Mouse (Mus musculus): ENCODE data around the gene Sh2d2a. TPM values are rescaled to one million over a fixed set of nuclear protein-coding genes. Genes with fewer than 3 reads are reported as not detected.
"Not testable (repeated sequence)": the region's sequence is repeated elsewhere in the genome, so short reads cannot be mapped to it uniquely, and the experiment has no call there.

The Sh2d2a gene
- 0.37 and 3.8 TPM in 2 replicates for polyA plus RNA-seq (2015; fragmentation: Nextera tagmentation; extraction: Ambion mirVana)

DNA sequence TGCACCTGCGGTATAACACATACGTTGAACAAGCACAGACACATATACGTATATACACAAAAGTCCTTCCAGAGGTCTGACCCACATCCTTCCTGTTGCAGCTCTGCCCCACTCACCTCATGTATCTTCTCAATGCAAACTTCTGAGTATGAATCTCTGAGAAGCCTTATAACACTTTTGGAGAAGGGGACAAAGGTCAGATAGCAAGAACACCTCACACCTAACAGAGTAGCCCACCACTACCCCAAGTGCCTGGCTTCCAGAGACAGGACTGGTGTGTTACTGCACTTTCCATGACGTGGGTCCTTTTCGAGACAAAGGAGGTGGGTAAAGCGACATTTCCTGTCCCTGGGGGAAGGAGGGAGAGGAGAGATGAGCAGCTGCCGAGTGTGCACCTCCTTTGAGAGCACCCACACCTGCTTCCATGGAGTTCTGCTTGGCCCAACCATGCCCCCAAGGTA, at the start of gene Sh2d2a:
Sh2d2a (plus strand) TSS at position 106 of the 461 bp plus-strand sequence.
- Histone ChIP-seq H3K4me1 (replicated peaks) (peaks cover 3% of the 10 kb centered on the region), H3K27ac (no peak within 1 kb of the TSS), H3K4me2 (no peak within 1 kb of the TSS), H3K9me3 (replicated peaks) (no peaks in the 10 kb centered on the region), H3K36me3 (no peaks in the 10 kb centered on the region), H3K4me3 (no peak within 1 kb of the TSS), H3K27me3 (no peaks in the 10 kb centered on the region; the same call in 1 of the 2 replicates), H3K9ac (no peak within 1 kb of the TSS)
- ATAC-seq (replicated peaks; ENCODE audit: insufficient number of reproducible peaks, insufficient read depth, low FRiP score, low read depth), result no peak
- WGBS, result 69% methylated on average over 7 of the region's 7 CpGs

DNA sequence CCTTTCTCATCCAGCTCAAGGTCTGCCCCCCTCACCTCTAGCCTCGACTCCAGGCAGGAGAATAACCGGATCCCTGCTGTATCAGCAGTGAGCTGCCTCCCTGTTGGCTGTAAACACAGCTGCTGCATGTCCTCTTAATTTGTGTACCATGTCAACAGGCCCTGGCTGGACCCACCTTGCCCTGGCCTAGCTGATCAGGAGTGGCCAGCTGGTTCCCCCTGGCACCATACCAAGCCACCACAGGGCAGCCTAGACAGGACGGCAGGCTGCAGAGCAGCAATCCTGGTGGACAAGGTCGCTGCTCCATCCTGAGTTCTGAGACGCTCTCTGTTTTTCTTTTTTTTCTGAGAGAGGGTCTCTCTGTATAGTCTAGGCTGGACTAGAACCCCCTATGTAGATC, 44.9 kb upstream of the Sh2d2a start:
- H3K4me2 ChIP-seq, result no peak overlapping the region
- H3K27ac ChIP-seq, result no peak overlapping the region
- peaks cover 11% of the 10 kb centered on the region for H3K4me1 ChIP-seq (replicated peaks)
- WGBS, result 53% methylated on average over 5 of the region's 5 CpGs
- H3K9me3 ChIP-seq (replicated peaks), result no peaks in the 10 kb centered on the region
- no peak for ATAC-seq (replicated peaks; ENCODE audit: insufficient number of reproducible peaks, insufficient read depth, low FRiP score, low read depth)
- H3K4me3 ChIP-seq, result no peak overlapping the region
- H3K27me3 ChIP-seq, result peaks cover 98% of the 10 kb centered on the region
- no peak overlapping the region for H3K9ac ChIP-seq
- H3K36me3 ChIP-seq, result no peaks in the 10 kb centered on the region

DNA sequence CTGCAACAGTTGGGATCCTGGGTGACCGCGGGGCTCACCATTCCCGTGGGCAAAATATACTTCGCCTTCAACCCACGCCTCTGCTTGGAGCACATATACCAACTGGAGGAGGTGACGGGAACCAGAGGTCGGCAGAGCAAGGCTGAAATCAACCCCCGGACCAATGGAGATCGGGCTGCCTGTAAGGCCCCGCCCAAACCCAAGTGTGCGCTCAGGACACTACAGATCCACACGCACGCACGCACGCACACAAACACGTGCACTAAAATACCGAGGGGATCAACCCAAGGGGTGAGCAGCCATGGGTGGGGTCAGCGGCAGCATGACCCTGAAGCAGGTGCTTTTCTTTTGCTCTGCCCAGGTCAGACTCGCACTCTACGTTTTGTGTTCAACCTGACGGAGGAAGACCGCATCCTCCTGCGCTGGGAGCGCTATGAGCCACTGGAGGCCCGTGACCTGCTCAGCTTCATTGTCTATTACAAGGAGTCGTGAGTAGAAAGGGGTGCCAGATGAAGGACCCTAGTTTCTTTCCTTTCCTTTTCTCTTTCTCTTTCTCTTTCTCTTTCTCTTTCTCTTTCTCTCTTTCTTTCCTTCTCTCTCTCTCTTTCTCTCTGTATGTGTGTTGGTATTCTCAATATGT, 42.4 kb upstream of the Sh2d2a start:
- Histone ChIP-seq H3K4me2 (peak overlapping the region; percentile 63), H3K9me3 (replicated peaks) (no peaks in the 10 kb centered on the region), H3K4me3 (peak overlapping the region; percentile 36), H3K27me3 (peaks cover 94% of the 10 kb centered on the region), H3K36me3 (no peaks in the 10 kb centered on the region), H3K4me1 (replicated peaks) (peaks cover 9% of the 10 kb centered on the region), H3K9ac (no peak overlapping the region), H3K27ac (no peak overlapping the region)
- ATAC-seq (replicated peaks; ENCODE audit: insufficient number of reproducible peaks, insufficient read depth, low FRiP score, low read depth), result no peak; the same call in 1 of the 2 replicates
- 6% methylated on average over 26 of the region's 26 CpGs for whole genome bisulfite sequencing

DNA sequence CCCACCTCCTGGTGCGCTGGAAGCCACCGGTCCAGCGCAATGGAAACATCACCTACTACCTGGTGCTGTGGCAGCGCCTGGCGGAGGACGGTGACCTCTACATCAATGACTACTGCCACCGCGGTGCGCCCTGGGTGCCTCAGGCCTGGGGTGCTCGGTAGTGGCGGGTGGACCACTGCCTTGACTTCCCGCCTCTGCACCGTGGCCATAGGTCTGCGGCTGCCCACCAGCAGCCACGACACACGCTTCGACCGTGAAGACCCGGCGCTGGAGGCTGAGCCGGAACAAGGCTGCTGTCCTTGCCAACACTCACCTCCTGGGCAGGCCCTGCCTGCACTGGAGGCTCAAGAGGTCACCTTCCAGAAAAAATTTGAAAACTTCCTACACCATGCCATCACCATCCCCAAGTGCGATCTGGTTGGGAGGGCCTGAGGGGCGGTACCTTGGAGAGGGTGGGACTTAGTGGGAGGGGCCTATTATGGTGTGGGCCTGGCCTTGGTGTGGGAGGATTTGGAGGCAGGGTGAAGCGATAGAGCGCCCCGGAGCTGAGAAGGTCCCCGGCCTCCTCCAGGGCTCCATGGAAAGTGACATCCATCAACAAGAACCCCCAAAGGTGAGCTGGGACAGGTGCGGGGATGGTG, 37.1 kb upstream of the Sh2d2a start:
- H3K36me3 ChIP-seq, result no peaks in the 10 kb centered on the region

DNA sequence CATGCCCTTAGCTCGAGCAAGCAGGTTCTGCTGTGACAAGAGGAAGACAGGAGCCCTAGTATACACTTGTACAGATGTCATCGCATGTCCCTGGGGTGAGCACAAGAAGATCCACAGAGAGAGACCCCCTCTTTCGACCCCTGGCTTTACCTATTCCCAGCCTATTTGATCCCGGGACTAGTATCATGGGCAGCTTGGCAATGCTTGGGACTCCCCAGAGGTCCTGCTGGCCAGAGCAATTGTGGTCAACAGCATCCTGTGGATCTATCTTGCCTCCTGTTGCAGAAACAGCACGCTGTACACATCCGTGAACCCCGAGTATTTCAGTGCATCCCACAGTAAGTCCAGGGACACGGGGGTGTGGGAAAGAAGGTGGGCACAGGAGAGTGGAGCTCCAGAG, 35.3 kb upstream of the Sh2d2a start:
- H3K9me3 ChIP-seq (replicated peaks), result no peaks in the 10 kb centered on the region
- no peak overlapping the region for H3K9ac ChIP-seq
- ATAC-seq (replicated peaks; ENCODE audit: insufficient number of reproducible peaks, insufficient read depth, low FRiP score, low read depth), result no peak
- peaks cover 12% of the 10 kb centered on the region for H3K4me1 ChIP-seq (replicated peaks)
- H3K36me3 ChIP-seq, result no peaks in the 10 kb centered on the region
- no peak overlapping the region for H3K27ac ChIP-seq
- peaks cover 90% of the 10 kb centered on the region for H3K27me3 ChIP-seq
- H3K4me2 ChIP-seq, result no peak overlapping the region
- 75% methylated on average over 8 of the region's 8 CpGs for WGBS
- no peak overlapping the region for H3K4me3 ChIP-seq

More for the DNA sequence above, 37.1 kb upstream of the Sh2d2a start:
- H3K27ac ChIP-seq, result no peak overlapping the region
- no peak overlapping the region for H3K9ac ChIP-seq
- WGBS, result 6% methylated on average over 28 of the region's 28 CpGs
- H3K4me2 ChIP-seq, result peak overlapping the region; percentile 35
- ATAC-seq (replicated peaks; ENCODE audit: insufficient number of reproducible peaks, insufficient read depth, low FRiP score, low read depth), result peak; percentile 47; the same call in 1 of the 2 replicates
- H3K9me3 ChIP-seq (replicated peaks), result no peaks in the 10 kb centered on the region
- no peak overlapping the region for H3K4me3 ChIP-seq
- peaks cover 89% of the 10 kb centered on the region for H3K27me3 ChIP-seq
- peaks cover 9% of the 10 kb centered on the region for H3K4me1 ChIP-seq (replicated peaks)

DNA sequence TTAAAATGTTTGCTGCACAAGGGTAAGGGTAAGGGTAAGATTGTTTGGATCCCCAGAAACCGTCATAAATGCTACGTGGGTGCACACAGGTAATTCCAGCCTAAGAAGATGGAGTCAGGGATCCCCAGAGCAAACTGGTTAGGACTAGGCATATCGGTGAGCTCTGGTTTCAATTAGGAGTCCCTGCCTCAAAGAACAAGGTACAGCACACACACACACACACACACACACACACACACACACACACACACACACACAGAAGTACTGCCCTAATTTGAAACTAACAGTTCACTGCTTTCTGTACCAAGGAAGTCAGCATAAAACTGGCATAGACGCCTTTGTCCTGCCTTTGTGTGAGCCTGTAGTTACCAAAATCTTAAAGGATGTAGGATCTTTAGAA, 34.1 kb upstream of the Sh2d2a start:
- no peak overlapping the region for H3K27ac ChIP-seq
- H3K4me1 ChIP-seq (replicated peaks), result peaks cover 15% of the 10 kb centered on the region
- 76% methylated on average over 4 of the region's 4 CpGs for WGBS

DNA sequence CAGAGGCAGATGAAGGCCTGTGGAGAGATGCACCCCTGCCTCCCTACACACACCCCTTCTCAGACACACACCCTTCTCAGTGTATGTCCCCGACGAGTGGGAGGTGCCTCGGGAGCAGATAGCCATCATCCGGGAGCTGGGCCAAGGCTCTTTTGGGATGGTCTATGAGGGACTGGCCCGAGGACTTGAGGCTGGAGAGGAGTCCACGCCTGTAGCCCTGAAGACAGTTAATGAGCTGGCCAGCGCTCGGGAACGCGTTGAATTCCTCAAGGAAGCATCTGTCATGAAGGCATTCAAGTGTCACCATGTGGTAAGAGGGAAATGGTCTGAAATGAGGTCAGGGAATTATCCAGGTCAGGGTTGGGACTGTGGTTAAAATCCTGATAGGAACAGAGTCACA, 33.7 kb upstream of the Sh2d2a start:
- no peak for ATAC-seq (replicated peaks; ENCODE audit: insufficient number of reproducible peaks, insufficient read depth, low FRiP score, low read depth)
- Histone ChIP-seq H3K36me3 (no peaks in the 10 kb centered on the region), H3K4me2 (no peak overlapping the region), H3K27me3 (peaks cover 90% of the 10 kb centered on the region), H3K4me3 (no peak overlapping the region), H3K4me1 (replicated peaks) (peaks cover 15% of the 10 kb centered on the region), H3K9me3 (replicated peaks) (no peaks in the 10 kb centered on the region), H3K27ac (no peak overlapping the region), H3K9ac (no peak overlapping the region)
- WGBS, result 39% methylated on average over 10 of the region's 10 CpGs

More for the DNA sequence above, 34.1 kb upstream of the Sh2d2a start:
- Histone ChIP-seq H3K9me3 (replicated peaks) (no peaks in the 10 kb centered on the region), H3K36me3 (no peaks in the 10 kb centered on the region), H3K4me3 (no peak overlapping the region), H3K27me3 (peaks cover 89% of the 10 kb centered on the region), H3K9ac (no peak overlapping the region), H3K4me2 (no peak overlapping the region)
- no peak for ATAC-seq (replicated peaks; ENCODE audit: insufficient number of reproducible peaks, insufficient read depth, low FRiP score, low read depth)

DNA sequence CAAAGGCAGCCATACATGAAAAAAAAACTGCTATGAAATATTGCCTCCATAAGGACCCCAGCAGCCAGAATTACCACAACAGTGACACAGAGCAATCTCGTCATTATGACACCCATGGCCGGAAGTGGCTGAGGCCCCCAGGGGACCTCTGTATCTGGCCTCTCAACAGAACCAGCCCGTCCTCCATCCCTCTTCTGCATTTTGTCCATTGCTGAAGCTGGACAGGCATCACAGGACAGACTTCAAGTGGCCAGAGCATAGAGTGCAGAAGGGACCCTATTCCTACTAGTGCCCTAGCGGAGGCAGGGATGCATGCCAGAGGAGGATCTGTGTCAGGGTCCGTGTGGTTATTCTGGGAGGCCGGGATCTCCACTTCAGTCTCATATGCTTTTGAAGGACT, 30.4 kb upstream of the Sh2d2a start:
- no peak overlapping the region; the same call in 1 of the 2 replicates for H3K9ac ChIP-seq
- 40% methylated on average over 6 of the region's 6 CpGs for WGBS
- peaks cover 6% of the 10 kb centered on the region for H3K4me1 ChIP-seq (replicated peaks)
- H3K4me3 ChIP-seq, result no peak overlapping the region
- H3K27me3 ChIP-seq, result peaks cover 78% of the 10 kb centered on the region
- H3K4me2 ChIP-seq, result peak overlapping the region; percentile 37
- no peaks in the 10 kb centered on the region for H3K9me3 ChIP-seq (replicated peaks)
- H3K36me3 ChIP-seq, result no peaks in the 10 kb centered on the region
- ATAC-seq (replicated peaks; ENCODE audit: insufficient number of reproducible peaks, insufficient read depth, low FRiP score, low read depth), result no peak
- no peak overlapping the region for H3K27ac ChIP-seq

DNA sequence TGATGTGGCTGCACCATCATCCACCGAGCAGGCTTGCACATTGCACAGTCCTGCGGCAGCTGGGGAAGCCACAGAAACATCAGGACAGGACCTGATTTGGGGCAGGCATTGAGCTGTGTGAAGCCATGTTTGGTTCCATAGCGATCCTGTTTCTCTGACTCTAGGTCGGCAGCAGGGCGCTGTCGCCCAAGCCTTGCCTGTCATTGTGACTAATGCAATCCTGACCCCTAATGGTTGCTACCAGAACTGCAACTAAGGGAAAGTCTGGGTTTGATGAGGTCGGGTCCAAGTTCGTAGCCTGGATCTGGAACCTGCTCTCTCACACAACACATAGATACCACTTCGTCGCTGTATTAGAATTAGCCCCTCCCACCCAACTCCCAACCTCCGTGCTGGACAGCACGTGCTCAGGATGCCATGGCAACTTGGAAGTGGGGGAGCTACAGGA, 29.9 kb upstream of the Sh2d2a start:
- H3K36me3 ChIP-seq, result no peaks in the 10 kb centered on the region
- 0 out of 2 replicates have a peak, but pooled peaks have one; percentile 23 for ATAC-seq (replicated peaks; ENCODE audit: insufficient number of reproducible peaks, insufficient read depth, low FRiP score, low read depth)
- peak overlapping the region; percentile 37 for H3K4me2 ChIP-seq
- peaks cover 6% of the 10 kb centered on the region for H3K4me1 ChIP-seq (replicated peaks)
- 5% methylated on average over 12 of the region's 12 CpGs for WGBS
- peaks cover 78% of the 10 kb centered on the region for H3K27me3 ChIP-seq
- no peak overlapping the region for H3K27ac ChIP-seq
- no peaks in the 10 kb centered on the region for H3K9me3 ChIP-seq (replicated peaks)
- H3K9ac ChIP-seq, result no peak overlapping the region; the same call in 1 of the 2 replicates
- no peak overlapping the region for H3K4me3 ChIP-seq

DNA sequence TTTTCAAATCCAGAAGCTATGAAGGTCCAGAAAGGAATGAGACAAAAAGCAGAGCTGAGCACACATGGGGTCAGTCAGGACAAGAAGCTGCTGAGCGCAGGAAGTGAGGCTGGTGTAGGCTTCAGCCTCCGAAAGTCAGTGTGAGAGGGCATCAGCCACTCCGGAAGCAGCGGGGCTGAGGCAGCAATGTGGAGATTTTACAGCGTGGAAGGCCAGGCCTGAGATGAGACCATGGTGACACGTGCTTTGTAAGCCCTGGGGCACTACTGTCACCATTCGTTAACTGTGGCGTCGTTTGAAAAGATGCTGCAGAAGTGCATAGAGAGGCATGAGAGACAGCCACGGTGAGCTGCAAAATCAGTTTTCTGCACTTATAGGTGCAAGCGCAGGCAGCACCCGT, 28.3 kb upstream of the Sh2d2a start:
- H3K27me3 ChIP-seq, result peaks cover 69% of the 10 kb centered on the region

DNA sequence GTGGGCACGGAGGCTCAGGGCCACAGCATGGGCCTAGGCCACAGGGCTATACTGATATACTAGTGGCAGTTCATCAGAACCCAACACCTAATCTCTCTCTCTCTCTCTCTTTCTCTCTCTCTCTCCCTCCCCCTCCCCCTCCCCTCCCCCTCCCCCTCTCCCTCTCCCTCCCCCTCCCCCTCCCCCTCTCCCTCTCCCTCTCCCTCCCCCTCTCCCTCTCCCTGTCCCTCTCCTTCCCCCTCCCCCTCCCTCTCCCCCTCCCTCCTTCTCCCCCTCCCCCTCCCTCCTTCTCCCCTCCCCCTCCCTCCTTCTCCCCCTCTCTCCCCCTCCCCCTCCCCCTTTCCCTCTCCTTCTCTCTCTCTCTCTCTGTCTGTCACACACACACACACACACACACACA, 22.3 kb upstream of the Sh2d2a start, which contains the start of gene Pear1:
Pear1 (minus strand) TSS at position 101 of the 400 bp plus-strand sequence.
- H3K9me3 ChIP-seq (replicated peaks); H3K4me1 ChIP-seq (replicated peaks); H3K4me2 ChIP-seq; ATAC-seq (replicated peaks; ENCODE audit: insufficient number of reproducible peaks, insufficient read depth, low FRiP score, low read depth); H3K4me3 ChIP-seq; H3K9ac ChIP-seq; H3K36me3 ChIP-seq; H3K27ac ChIP-seq: not testable (repeated sequence)
- WGBS, result 85% methylated on average over 1 of the region's 1 CpGs
- peaks cover 19% of the 10 kb centered on the region; the same call in 1 of the 2 replicates for H3K27me3 ChIP-seq

More for the DNA sequence above, 28.3 kb upstream of the Sh2d2a start:
- H3K9ac ChIP-seq, result no peak overlapping the region
- no peak overlapping the region for H3K4me2 ChIP-seq
- H3K4me3 ChIP-seq, result no peak overlapping the region
- no peak for ATAC-seq (replicated peaks; ENCODE audit: insufficient number of reproducible peaks, insufficient read depth, low FRiP score, low read depth)
- no peaks in the 10 kb centered on the region for H3K9me3 ChIP-seq (replicated peaks)
- H3K4me1 ChIP-seq (replicated peaks), result peaks cover 6% of the 10 kb centered on the region
- WGBS, result 56% methylated on average over 12 of the region's 12 CpGs
- H3K36me3 ChIP-seq, result no peaks in the 10 kb centered on the region
- no peak overlapping the region for H3K27ac ChIP-seq

Data from heart, embryonic 15.5 days (tissue).